Mouse (Mus musculus): ENCODE results near the gene Pnpla7. TPM values are rescaled to one million over a fixed set of nuclear protein-coding genes. Genes with fewer than 3 reads are reported as not detected.
"Not testable (repeated sequence)": the region's sequence is repeated elsewhere in the genome, so short reads cannot be mapped to it uniquely, and the experiment has no call there.

The Pnpla7 gene
- total and polyA plus RNA-seq, 3 experiments, result 16.5 to 29.7 (median 22.4) TPM

- Histone ChIP-seq H3K9ac (ENCODE audit: low read depth, low read length) (no peak overlapping the region), H3K79me2 (replicated peaks; ENCODE audit: control insufficient read depth, insufficient read depth, low read length) (no peaks in the 10 kb centered on the region), H3K27me3 (ENCODE audit: control insufficient read depth, insufficient read depth, low read length) (no peaks in the 10 kb centered on the region), H3K4me3 (no peak overlapping the region), H3K27ac (no peak overlapping the region), H3K36me3 (ENCODE audit: control insufficient read depth, insufficient read depth, low read length) (no peaks in the 10 kb centered on the region; the same call in 1 of the 2 replicates), H3K4me1 (ENCODE audit: control insufficient read depth, insufficient read depth, low read length) (peaks cover 4% of the 10 kb centered on the region)
- intact Hi-C loops (cut with DNase I), result loop anchor here (5.0 kb wide), 1 partner anchor 33 kb away; the partner anchor contains the start of gene Arrdc1
- no peak for DNase-seq
- WGBS, result 87% methylated on average over 4 of the region's 4 CpGs
- TF ChIP-seq CTCF (IDR thresholded peaks at IDR 0.05) (no peak), EP300 (IDR thresholded peaks at IDR 0.05; ENCODE audit: insufficient read depth, low read depth, low read length) (no peak), POLR2A (IDR thresholded peaks at IDR 0.05; ENCODE audit: insufficient read depth, low read depth, low read length) (no peak)
Measured at GRCm38 (mm10) chr2:24970386-24970785, 5.4 kb upstream of the Pnpla7 start.

GRCm38 (mm10) chr2:24974452-24974851 lies 1.4 kb upstream of the Pnpla7 start:
- H3K27me3 ChIP-seq (ENCODE audit: control insufficient read depth, insufficient read depth, low read length); DNase-seq; H3K4me1 ChIP-seq (ENCODE audit: control insufficient read depth, insufficient read depth, low read length); H3K79me2 ChIP-seq (replicated peaks; ENCODE audit: control insufficient read depth, insufficient read depth, low read length); H3K36me3 ChIP-seq (ENCODE audit: control insufficient read depth, insufficient read depth, low read length): not testable (repeated sequence)
- intact Hi-C loops (cut with DNase I), result loop anchor here (5.0 kb wide), 1 partner anchor 37 kb away; the partner anchor contains the start of gene Arrdc1
- peak overlapping the region; percentile 89 for H3K9ac ChIP-seq (ENCODE audit: low read depth, low read length)
- peak overlapping the region; percentile 91 for H3K27ac ChIP-seq
- H3K4me3 ChIP-seq, result peak overlapping the region; percentile 76
- WGBS, result under 1% methylated on average over 17 of the region's 17 CpGs

DNA sequence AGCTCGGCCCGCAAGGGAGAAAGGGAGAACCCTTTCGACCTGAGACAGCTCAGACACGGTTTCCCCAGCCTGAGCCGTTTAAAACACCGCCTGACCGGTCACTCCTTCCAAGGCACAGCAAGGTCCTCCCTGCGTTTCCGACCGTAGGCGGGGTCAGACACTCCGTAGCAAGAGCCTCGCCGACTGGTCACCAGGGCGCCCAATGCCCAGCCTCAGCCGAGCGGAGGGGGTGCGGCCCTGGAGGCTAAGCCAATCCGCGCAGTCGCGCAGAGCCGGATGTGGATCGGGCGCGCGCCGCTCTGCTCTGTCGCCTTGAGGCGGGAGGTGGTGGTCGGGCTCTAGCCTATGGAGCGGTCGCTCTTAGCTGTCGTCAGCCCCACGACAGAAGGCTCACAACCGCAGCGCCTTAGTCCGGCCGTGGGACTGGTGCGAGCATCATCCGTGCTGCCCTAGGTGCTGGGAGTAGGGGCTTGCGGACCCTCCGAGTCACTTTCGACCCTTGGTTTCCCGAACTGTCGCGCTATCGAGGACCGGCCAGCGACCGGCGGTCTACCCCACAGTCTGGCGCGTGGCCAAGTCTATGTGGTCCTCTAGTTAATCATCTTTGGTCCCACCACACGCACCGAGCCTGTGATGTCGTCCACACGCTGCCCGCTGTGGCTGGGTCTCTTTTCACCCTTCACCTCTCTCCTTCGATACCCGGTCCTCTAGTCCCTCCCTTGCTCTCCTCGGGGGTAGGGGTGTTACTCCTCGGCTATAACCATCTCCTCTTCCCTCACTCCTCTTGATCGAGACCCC lies 728 bp upstream of the Pnpla7 start, which contains the start of gene Mrpl41:
Gene Mrpl41, minus strand, starts transcription at position 193 of the 798 bp plus-strand sequence.
- H3K4me3 ChIP-seq, result peak within 1 kb of the TSS; percentile 76
- peaks cover 4% of the 10 kb centered on the region for H3K4me1 ChIP-seq (ENCODE audit: control insufficient read depth, insufficient read depth, low read length)
- peak within 1 kb of the TSS; percentile 91 for H3K27ac ChIP-seq
- intact Hi-C loops (cut with DNase I), result loop anchor here (5.0 kb wide), 1 partner anchor 38 kb away; the partner anchor contains the start of gene Arrdc1
- DNase-seq, result peak; percentile 95 to 98
- TF ChIP-seq CTCF (IDR thresholded peaks at IDR 0.05) (0 out of 2 replicates have a peak, but pooled peaks have one; percentile 2), POLR2A (IDR thresholded peaks at IDR 0.05; ENCODE audit: insufficient read depth, low read depth, low read length) (peak; percentile 93), EP300 (IDR thresholded peaks at IDR 0.05; ENCODE audit: insufficient read depth, low read depth, low read length) (no peak)
- WGBS, result under 1% methylated on average over 64 of the region's 64 CpGs
- H3K36me3 ChIP-seq (ENCODE audit: control insufficient read depth, insufficient read depth, low read length), result no peaks in the 10 kb centered on the region; the same call in 1 of the 2 replicates
- no peaks in the 10 kb centered on the region for H3K27me3 ChIP-seq (ENCODE audit: control insufficient read depth, insufficient read depth, low read length)
- H3K9ac ChIP-seq (ENCODE audit: low read depth, low read length), result peak within 1 kb of the TSS; percentile 89
- H3K79me2 ChIP-seq (replicated peaks; ENCODE audit: control insufficient read depth, insufficient read depth, low read length), result no peaks in the 10 kb centered on the region

GRCm38 (mm10) chr2:24976960-24977359 lies 1.1 kb downstream of the Pnpla7 start:
- no peak overlapping the region for H3K27ac ChIP-seq
- H3K79me2 ChIP-seq (replicated peaks; ENCODE audit: control insufficient read depth, insufficient read depth, low read length), result no peaks in the 10 kb centered on the region
- H3K36me3 ChIP-seq (ENCODE audit: control insufficient read depth, insufficient read depth, low read length), result no peaks in the 10 kb centered on the region; the same call in 1 of the 2 replicates
- H3K4me1 ChIP-seq (ENCODE audit: control insufficient read depth, insufficient read depth, low read length), result peaks cover 4% of the 10 kb centered on the region
- no peak for TF ChIP-seq EP300 (IDR thresholded peaks at IDR 0.05; ENCODE audit: insufficient read depth, low read depth, low read length)
- no peak for TF ChIP-seq CTCF (IDR thresholded peaks at IDR 0.05)
- TF ChIP-seq POLR2A (IDR thresholded peaks at IDR 0.05; ENCODE audit: insufficient read depth, low read depth, low read length), result no peak
- no peaks in the 10 kb centered on the region for H3K27me3 ChIP-seq (ENCODE audit: control insufficient read depth, insufficient read depth, low read length)
- H3K9ac ChIP-seq (ENCODE audit: low read depth, low read length), result no peak overlapping the region
- no peak for DNase-seq
- intact Hi-C loops (cut with DNase I), result no loop called here
- no peak overlapping the region for H3K4me3 ChIP-seq
- 92% methylated on average over 5 of the region's 5 CpGs for WGBS

DNA sequence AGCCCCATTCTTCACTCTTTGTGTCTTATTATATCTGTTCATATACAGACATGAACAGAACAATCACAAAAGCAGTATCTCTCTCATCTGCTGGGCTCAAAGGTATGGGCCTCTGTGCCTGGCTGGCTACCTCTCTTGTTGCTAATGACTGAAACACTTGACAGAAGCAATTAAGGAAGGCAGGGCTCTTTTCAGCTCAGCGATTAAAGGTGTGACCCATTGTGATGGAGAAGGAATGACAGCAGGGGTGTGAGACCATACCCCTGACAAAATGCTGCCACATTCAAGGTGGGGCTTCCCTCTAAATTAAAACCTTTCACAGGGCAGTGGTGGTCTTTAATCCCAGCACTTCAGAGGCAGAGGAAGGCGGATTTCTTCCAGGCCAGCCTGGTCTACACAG lies 11.9 kb downstream of the Pnpla7 start:
- 50% methylated on average over 2 of the region's 2 CpGs for WGBS
- Histone ChIP-seq H3K36me3 (ENCODE audit: control insufficient read depth, insufficient read depth, low read length) (no peaks in the 10 kb centered on the region), H3K79me2 (replicated peaks; ENCODE audit: control insufficient read depth, insufficient read depth, low read length) (no peaks in the 10 kb centered on the region), H3K27me3 (ENCODE audit: control insufficient read depth, insufficient read depth, low read length) (no peaks in the 10 kb centered on the region), H3K27ac (no peak overlapping the region), H3K9ac (ENCODE audit: low read depth, low read length) (no peak overlapping the region), H3K4me3 (no peak overlapping the region), H3K4me1 (ENCODE audit: control insufficient read depth, insufficient read depth, low read length) (no peaks in the 10 kb centered on the region)
- TF ChIP-seq POLR2A (IDR thresholded peaks at IDR 0.05; ENCODE audit: insufficient read depth, low read depth, low read length) (no peak), CTCF (IDR thresholded peaks at IDR 0.05) (no peak), EP300 (IDR thresholded peaks at IDR 0.05; ENCODE audit: insufficient read depth, low read depth, low read length) (no peak)
- no peak for DNase-seq
- intact Hi-C loops (cut with DNase I), result no loop called here

DNA sequence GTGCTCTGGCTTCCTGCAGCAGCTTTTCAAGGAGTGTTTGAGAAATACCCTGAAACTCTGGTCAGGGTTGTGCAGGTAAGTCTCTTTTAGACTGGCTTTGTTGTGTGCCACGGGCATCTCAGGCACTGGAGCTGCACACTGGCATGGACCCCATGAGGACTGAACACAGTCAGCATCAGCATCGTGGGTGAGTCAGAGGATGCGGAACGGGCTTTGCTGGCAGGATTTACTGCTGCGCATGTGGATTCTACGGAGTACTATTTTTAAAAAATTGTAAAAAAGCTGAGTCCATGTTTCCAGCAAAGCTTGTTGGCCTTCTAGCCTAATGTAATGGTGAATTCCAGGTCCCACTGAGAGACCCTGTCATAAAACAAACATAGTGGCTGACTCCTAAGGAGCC lies 19.5 kb downstream of the Pnpla7 start:
- no peaks in the 10 kb centered on the region for H3K79me2 ChIP-seq (replicated peaks; ENCODE audit: control insufficient read depth, insufficient read depth, low read length)
- no peaks in the 10 kb centered on the region for H3K27me3 ChIP-seq (ENCODE audit: control insufficient read depth, insufficient read depth, low read length)
- no peak overlapping the region for H3K27ac ChIP-seq
- TF ChIP-seq EP300 (IDR thresholded peaks at IDR 0.05; ENCODE audit: insufficient read depth, low read depth, low read length), result no peak
- TF ChIP-seq CTCF (IDR thresholded peaks at IDR 0.05), result no peak
- no peak for TF ChIP-seq POLR2A (IDR thresholded peaks at IDR 0.05; ENCODE audit: insufficient read depth, low read depth, low read length)
- H3K36me3 ChIP-seq (ENCODE audit: control insufficient read depth, insufficient read depth, low read length), result no peaks in the 10 kb centered on the region
- 83% methylated on average over 6 of the region's 6 CpGs for WGBS
- H3K9ac ChIP-seq (ENCODE audit: low read depth, low read length), result no peak overlapping the region
- intact Hi-C loops (cut with DNase I), result no loop called here
- H3K4me1 ChIP-seq (ENCODE audit: control insufficient read depth, insufficient read depth, low read length), result no peaks in the 10 kb centered on the region
- DNase-seq, result no peak
- no peak overlapping the region for H3K4me3 ChIP-seq

Data from heart, adult 2 months (tissue).